Mouse (Mus musculus): Measurements from ENCODE around the gene Ntsr1.

Ntsr1 gene

GRCm38 (mm10) chr2:180556470-180556869, 56.7 kb downstream of the Ntsr1 start:
- no peak for DNase-seq (ENCODE audit: extremely low spot score, low spot score)

DNA sequence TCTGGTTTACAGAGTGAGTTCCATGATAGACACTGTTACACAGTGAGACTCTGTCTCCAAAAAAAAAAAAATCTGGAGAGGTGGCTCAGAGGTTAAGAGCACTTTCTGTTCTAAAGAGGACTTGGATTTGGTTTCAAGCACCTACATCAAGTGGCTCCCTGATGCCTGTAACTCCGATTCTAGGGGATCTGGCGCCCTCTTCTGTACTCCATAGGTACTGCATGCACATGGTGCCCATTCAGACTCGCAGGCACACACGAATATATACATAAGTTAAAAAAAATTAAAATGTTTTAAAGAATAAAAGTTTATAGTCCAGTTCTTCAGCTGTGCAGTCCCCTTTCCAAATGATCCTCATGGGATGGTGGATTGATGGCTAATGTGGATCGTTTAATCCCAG, 60.5 kb downstream of the Ntsr1 start:
- DNase-seq (ENCODE audit: extremely low spot score, low spot score), result no peak

GRCm38 (mm10) chr2:180562146-180562545, 62.4 kb downstream of the Ntsr1 start:
- no peak for DNase-seq (ENCODE audit: extremely low spot score, low spot score)

DNA sequence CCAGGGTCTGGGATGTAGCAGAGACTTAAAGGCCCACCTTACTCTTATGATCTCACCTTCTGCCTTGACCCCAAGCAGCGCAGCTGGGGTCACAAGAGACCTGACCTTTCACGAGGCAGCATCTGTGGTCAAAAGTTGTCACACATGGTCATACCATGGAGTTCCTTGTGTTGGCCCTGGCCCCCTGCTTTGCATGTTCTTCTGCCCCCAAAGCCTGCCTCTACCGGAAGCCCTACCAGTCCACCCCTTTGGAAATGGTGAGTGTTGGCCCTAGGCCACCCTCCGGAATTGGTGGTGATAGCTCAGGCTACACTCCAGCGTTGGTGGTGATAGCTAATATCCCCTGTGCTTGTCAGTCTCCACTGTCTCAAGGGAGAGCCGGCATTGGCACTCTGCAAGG, 63.5 kb downstream of the Ntsr1 start:
- DNase-seq (ENCODE audit: extremely low spot score, low spot score), result no peak

GRCm38 (mm10) chr2:180563841-180564240, 64.1 kb downstream of the Ntsr1 start:
- DNase-seq (ENCODE audit: extremely low spot score, low spot score), result no peak

DNA sequence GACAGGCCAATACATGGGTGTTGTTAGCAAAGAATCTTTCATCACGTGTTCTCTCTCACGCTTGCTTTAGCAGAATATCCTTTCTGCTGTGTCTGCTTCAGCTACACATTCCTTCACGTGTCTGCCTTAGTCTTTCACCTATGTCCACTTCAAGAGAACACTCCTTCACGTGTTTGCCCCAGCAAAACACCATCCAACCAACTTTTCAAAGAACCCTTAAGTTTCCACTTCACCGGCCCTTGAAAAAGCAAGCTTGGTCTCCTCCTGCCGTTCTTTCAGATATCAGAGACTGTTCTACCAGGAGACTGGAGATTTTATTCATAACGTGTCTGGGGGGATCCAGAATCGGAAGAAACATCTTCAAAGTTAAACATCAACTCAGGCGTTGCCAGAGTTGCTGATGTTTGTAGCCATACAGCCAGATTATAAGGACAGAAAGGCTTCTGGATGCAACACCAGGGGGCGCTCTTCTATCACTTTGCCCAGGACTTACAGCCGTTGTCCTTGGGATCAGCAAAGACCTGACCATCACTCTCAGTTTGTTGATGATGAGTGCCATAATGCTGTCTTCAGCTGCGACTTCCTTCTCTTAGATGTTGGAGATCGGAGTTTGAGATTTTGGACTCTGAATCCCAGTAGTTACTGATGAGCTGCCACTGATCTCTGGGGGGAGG, 66.6 kb downstream of the Ntsr1 start:
- peak; percentile 63 for DNase-seq (ENCODE audit: extremely low spot score, low spot score)

DNA sequence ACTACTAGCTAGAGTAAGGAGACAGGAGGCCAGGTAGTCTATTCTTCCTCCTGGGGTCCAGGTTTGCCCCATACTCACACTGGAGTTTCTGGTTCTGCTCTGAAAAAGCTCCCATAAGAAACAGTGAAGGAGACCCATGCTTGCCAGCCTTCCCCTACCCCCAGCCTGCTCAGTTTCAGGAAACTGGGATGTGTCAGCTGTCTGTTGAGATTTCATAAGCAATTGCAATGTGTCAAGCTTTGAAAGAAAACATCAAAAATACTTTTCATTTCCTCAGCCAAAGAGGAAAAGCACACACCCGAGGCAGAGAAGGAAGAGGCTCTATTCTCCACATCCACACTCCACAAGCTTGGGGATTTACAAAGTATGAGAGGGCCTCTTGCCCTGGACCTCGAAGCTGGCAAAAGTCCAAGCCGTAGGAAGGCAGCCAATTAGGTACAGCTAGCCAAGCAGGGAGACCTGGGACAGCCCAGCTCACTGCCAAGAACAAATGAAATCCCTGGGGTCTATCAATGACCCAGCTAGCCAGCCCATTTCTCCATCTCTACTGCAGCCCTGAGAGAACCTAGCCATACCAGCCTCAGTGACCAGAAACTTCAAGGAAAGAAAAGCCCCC, 69.4 kb downstream of the Ntsr1 start:
- DNase-seq (ENCODE audit: extremely low spot score, low spot score), result no peak

- DNase-seq (ENCODE audit: extremely low spot score, low spot score), result no peak
Observed at GRCm38 (mm10) chr2:180576482-180576881, 76.7 kb downstream of the Ntsr1 start.

DNA sequence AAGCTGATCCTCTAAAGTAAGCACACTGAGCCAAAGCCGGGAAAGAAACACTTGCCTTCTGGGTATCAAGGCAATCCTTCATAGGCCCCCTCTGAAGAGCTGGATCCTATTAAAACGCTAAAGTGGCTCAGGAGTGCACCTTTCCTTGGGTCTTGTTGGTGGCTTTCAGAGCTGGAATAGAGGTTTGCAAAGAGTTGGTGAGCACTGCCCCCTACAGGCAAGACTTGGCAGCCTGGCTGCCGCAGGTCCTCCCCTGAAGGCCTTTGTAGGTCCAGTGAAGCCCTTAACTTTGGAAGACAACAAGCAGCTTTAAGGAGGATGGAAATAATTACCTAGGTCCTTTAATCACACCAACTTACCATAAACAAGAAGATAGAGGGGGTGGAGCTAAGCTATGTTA, 78.9 kb downstream of the Ntsr1 start:
- peak; percentile 78 for DNase-seq (ENCODE audit: extremely low spot score, low spot score)

- DNase-seq (ENCODE audit: extremely low spot score, low spot score), result no peak
Observed at GRCm38 (mm10) chr2:180581002-180581401, 81.2 kb downstream of the Ntsr1 start, which contains the start of gene Mrgbp. TSS of gene Mrgbp (plus strand) at chr2:180581304.

- DNase-seq (ENCODE audit: extremely low spot score, low spot score), result peak; percentile 99
Observed at GRCm38 (mm10) chr2:180582481-180583153, 82.8 kb downstream of the Ntsr1 start.

- no peak for DNase-seq (ENCODE audit: extremely low spot score, low spot score)
Observed at GRCm38 (mm10) chr2:180583154-180583507, 83.4 kb downstream of the Ntsr1 start.

GRCm38 (mm10) chr2:180588736-180589122, 89.0 kb downstream of the Ntsr1 start:
- no peak for DNase-seq (ENCODE audit: extremely low spot score, low spot score)

GRCm38 (mm10) chr2:180589123-180589831, 89.5 kb downstream of the Ntsr1 start, which contains the start of gene Ogfr:
TSS of gene Ogfr (plus strand) at chr2:180589245.
- DNase-seq (ENCODE audit: extremely low spot score, low spot score), result peak; percentile 89
